Mouse (Mus musculus) gastrocnemius, adult 18-20 months (tissue): ENCODE measurements around the gene Eml4. TPM values are rescaled to one million over a fixed set of nuclear protein-coding genes. Genes with fewer than 3 reads are reported as not detected.

ENCODE experiments used
- DNase-seq: peaks from one replicate; pipeline ENCODE4 v3.0.0; 2021; ENCODE audit warnings: low spot score
- total RNA-seq, 2 experiments: library from RNA; stranded (reverse); gene quantifications; 2 replicates each; pipeline ENCODE4 v1.2.3; 2021

The Eml4 gene
- total RNA-seq, 2 experiments from 2014 or later: 1.8 to 2.1 TPM

DNA sequence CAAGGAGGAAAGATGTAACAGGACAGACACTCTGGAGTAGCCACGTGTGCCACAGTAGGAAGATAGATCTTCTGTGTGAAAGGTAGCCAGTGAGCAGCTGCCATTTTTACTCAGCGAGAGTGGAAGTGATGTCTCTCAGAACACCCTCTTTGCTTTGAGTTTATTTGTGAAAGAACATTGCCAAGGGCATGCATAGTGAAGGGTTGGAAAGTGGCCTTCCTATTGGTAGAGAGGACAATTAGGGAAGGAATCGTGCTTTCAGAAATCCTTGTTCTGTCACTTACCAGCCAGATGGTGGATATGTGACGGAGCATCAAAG lies 27.7 kb downstream of the Eml4 start:
- DNase-seq: no peak

DNA sequence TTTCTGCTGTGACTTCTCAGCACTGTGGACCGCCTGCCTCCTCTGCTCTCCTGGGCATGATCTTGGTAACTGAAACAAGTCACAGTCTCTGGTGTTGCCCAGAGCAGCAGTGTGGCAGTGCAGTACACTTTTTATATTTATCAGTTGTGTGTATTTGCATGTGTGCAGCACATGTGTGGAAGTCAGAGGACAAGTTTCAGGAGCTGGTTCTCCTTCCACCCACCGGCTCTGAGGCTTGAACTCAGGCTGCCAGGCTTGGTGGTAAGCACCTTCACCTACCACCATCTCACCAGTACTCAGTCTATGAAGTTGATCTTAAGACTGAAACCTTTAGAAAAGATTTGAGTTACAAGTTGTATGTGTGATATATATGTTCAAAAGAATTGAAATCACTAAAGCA lies 28.6 kb downstream of the Eml4 start:
- no peak for DNase-seq

DNA sequence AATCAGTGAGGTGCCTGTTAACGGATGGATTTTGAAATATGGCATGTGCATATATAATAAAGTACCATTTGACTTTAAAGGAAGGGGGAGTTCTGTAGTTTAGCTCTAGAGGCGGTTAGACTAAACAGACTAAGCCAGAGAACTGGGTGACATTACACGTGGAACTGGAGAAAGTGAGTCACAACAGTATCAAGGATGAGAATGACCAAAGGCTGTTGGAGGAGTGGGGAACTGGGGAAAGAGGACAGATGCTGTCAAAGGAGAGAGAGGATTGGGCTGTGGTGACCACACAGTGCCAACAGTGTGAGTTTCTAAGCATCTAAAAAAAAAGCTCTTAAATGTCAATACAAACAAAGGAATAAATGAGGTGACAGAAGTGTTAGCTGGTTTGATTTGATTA lies 29.1 kb downstream of the Eml4 start:
- DNase-seq: no peak

DNA sequence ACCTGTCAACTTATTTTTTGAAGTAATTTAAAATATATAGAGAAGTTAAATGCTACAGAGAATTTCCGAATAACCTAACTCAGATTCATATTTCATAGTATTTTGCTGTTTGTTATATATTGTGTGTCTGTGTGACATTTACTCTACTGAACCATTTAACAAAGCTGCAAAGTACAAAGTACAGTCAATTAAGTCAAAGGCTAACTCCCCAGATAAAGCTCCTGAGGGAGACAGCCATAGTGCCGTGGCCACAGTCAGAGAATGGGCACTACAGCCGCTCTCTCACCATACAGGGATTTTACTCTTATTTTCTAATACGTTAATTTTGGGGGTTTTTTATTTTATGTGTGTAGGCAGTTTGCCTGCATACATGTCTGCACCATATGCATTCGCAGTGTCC lies 32.0 kb downstream of the Eml4 start:
- DNase-seq: no peak

DNA sequence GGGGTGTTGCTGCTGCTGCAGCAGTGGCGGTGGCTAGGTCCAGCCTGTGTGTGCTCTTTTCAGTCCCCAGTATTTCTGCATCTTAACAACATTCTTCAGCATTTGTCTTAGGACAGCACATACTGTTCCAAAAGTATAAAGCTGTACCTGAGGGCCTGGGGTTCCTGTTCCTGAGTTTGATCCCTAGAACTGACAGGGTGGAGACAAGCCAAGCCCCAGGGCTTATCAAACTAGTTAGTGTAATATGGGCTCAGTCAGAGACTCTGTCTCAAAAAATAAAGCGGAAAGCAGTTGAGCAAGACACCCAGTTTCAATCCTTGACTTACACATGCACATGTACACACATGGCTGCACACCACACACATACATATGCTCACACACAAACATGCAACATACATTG lies 34.2 kb downstream of the Eml4 start:
- no peak for DNase-seq

DNA sequence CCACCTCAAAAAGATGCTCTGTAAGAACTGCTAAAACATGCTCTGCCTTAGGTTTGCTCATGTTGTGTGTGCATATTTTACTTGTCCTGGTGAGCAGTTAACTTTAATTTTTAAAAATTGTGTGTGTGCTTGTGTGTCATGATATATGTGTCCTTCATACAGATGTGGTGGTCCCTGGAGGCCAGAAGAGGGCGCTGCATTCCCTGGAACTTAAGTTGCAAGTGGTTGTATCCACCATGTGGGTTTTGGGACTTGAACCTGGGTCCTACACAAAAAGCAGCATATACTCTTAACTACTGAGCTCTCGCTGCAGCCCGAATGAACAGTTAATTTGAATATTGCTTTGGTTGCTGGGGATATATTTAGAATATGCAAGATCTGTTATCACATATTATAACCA lies 36.4 kb downstream of the Eml4 start:
- DNase-seq: no peak

DNA sequence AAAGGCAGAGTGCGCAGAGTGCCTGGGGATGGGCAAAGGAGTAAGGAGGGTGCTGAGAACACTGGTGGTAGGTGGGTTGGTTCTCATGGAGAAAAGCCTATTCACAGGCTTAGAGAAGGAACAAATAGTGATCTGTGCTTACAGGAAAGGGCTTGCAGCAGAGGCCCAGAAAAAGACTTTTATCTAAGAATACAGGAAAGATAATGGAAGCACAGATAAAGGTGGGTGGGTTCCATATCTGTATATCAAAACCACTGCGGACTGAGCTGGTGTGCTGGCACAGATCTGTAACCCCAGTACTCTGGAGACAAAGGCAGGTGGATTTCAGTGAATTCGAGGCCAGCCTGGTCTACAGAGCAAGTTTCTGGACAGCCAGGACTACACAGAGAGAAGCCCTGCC lies 43.3 kb downstream of the Eml4 start:
- no peak for DNase-seq

DNA sequence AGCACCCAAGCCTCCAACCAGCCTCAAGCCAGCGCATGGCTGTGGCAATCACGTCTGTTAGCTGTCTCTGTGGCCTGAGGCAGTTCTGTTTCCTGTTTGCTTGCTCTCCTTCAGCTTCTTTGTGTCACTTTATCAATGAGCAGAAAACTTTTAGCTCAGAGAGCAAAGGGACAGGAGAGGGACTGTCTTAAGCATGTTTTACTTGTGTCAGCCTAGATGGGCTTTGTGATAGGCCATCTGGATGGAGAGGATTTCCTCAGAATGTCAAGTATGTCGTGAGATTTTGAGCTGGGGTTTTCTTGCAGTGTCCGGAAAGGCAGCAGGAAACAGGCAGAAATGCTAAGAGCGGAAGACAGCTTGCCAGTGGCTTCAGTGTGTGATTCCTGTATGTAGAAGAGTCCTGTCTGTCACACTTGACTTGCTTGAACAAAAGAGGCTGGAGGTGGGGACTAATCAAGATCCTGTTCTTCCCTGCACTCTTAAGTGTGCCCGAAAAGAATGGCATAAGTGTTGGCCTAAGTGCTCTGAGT lies 46.9 kb downstream of the Eml4 start:
- DNase-seq: no peak

DNA sequence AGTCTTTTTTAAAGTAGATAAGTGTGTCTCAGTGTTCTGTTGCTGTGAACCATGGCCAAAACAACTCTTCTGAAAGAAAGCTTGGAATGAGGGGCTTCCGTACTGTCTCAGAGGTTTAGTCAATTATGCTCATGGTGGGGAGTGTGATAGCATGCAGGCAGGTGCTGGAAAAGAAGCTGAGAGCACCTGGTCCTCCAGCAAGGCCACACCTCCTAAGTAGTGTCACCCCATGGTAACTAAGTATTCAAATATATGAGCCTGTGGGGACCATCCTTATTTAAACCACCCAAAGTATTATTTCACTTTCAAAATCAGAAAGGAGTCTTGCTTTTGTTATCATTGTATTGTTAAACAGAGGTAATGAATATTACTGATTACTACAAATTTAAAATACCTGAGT lies 48.0 kb downstream of the Eml4 start:
- no peak for DNase-seq

DNA sequence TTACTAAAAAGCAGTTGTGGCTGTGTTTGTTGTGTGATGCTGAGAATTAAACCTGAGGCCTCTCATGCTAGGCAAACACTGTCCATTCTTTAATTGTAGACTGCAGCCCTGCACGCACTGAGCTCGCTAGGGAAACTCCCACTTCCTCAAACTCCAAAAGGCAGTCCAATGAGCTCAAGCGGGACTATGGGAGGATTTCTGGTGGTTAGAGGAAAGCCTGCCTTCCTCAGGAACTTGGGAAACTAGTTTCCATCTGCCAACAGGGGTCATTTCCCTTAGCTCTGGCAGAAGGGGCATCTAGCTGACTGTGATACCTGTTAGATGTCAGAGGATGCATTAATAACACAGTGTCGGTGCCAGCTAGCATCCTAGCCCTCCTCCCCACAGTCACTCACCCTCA lies 79.9 kb downstream of the Eml4 start:
- DNase-seq: no peak

DNA sequence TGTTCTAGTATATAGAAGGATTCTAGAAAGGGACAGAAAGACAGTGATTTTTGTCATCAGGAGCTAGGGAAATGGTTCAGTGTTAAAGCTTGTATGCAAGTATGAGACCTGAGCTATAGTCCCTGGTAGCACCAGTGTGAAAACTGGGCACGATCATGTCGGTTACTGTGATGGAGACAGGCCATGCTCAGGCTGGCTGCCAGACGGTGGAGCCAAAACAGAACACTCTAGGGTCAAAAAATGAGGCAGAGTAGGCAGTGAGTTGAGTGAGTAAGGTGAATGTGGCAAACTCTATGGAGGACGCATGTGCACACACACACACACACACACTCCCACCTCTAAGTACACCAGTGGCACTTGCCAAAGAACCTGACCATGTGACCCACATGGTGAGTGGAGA lies 92.7 kb downstream of the Eml4 start:
- DNase-seq: no peak

DNA sequence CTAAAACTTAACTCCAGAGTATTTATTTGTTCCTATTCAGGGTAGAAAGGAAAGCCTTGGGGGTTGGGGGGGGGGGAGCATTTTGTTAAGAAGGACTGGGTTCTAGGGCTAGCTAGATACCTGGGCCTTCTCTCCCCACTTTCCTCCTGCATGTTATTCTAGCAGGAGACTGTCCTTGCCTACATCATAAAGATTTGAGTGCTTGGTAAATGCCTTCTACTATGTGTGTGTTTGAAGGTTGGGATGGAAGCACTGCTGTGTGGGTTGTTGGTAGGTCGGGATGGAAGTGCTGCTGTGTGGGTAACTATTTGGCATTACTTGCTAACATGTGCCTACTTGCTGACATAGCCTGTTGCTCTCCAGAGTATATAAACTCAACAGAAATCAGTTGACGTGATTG lies 98.9 kb downstream of the Eml4 start:
- no peak for DNase-seq

DNA sequence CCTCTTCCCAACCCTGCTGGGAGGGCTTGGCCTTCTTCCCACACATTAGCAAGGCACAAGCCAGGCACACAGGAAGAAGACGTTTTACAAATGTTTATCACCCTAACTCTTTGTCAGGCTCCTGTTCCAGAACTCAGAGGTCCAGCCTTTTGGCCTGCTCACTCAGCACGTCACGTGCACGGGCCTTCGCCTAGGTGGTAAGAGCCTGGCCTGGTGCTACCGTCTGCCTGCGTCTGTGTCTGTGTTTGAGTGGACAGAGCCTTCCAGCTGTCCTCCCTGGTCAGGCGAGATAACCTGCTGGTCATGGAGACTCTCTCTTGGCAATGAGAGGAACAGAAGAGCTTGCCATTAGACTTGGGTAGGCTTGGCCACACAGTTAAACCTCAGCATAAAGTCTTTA lies 100.6 kb downstream of the Eml4 start:
- no peak for DNase-seq

DNA sequence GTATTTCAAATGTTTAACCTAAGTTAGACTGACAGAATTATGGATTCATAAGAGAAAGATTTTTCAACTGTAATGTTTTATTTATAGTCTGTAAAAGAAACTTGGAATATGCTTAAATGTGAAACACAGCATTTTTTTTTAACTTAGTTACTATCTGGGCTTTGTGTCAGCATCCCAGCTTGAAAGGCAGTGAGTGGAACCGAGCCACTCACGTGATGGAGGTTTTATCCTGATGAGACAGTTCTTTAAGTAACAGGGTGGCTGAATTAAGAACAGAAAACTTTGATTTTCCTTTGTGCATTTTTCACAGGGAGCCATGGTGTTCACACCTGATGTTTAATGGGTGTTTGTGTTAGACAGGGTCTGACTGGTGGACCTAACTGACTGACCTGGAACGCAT lies 101.1 kb downstream of the Eml4 start:
- DNase-seq: no peak

DNA sequence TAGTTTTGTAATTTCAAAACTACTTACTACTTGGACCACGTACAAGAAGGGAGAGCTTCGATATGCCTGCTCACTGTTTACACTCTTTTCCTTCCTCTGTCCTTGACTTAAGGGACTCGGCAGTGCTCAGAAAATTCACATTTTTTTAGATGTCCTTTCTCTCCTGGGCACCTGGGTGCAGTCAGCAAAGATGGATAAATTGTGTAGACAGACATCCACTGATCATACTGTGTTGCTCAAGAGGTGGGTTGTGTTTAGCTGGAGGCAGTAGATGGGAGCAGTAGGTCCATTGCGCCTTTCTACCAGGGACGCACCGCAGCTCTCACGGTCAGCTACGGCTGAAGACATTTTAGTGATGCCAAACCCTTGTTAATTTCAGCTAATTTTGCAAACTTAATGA lies 101.7 kb downstream of the Eml4 start:
- DNase-seq: no peak

DNA sequence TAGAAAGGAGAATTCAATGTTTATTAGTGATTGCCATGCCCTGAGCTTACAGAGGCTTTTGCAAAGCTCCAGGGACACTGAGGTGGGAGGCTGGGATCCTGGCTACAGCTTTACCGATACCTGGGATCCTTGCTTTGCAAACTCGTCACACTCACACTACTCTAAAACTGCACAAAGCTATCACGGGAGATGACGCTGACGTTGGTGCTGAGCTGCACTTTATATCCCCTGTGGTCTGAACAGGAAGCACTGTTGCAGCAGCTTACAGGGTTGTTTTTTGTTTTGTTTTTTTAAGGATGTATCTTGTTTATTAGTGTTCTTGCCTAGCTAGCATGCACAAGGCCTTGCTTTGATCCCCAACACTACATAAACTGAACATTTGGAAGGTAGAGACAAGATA lies 102.9 kb downstream of the Eml4 start:
- no peak for DNase-seq

DNA sequence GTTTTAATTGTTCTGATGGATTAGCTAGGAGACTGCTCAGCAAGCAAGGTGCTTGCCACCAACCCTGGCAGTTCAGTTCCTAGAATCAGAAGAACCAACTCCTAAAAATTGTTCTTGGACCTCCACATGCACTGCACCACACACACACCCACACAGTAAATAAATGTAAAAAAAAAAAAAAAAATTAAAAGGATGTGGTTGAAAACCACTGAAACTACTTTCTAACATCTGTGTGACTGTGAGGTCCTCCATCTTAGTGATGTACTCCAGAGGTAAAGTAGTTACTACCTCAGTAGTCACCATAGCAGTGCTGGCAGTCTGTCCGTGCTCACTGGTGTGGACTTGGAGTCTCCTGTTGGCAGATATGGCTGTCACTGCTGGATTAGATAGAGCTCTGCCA lies 106.5 kb downstream of the Eml4 start:
- no peak for DNase-seq

DNA sequence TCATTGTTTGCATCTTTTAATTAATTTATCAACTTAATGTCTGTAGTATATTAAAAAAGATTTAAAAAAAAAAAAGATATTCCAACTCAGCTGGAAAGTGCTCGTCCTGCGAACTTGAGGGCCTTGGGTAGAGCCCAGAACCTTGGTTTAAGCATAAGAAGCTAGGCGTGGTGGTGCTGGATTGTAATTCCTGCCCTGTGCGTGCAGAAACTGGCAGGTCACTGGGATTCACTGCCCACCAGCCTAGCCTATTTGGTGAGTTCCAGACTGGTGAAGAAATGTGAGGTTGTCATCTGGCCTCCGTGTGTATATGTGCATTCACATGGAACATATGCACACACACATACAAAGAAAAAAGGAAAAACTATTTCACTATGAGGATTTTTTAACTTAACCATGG lies 115.2 kb downstream of the Eml4 start:
- DNase-seq: no peak

DNA sequence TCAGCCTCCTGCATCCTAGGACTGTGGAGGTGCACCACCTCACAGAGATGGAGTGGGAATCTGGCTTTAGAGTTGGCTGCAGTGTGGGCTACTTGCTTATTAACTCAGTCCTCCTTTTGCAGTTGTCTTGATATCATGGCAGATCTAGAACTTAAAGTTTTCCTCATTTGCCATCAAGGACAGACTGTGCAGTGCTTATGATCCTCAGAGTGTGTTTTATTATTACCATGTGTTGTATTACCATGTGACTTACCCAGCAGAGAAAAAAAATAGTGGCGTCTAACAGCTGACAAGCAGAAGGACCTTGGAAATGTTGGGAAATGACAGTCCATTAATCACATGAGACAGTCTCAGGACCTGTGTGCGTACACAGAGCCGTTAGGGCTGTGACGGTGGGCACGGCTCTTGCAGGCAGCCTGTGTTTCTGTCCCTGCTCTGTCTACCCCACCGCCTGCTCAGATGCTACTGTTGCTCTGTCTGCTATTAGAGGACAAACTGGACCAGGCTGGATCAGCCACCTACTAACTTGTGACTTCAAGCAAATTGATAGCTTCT lies 116.0 kb downstream of the Eml4 start:
- no peak for DNase-seq

DNA sequence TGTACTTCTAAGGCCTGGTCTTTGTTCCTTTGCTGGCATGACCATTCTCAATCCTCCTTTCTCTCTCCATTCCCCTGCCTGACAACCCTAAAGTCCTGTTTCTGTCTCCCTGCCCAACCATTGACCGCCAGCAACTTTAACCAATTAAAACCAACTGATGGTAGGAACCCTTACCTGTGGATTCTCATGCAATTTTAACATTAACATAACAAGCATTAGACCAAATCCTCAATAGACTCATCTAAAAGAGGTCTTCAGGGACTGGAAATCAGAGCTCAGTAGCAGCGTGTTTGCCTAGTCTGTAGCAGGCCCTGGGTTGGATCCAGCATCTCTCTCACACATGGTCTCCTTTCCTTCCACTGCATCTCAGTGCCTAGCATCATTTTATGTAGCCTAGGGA lies 118.9 kb downstream of the Eml4 start:
- DNase-seq: no peak

DNA sequence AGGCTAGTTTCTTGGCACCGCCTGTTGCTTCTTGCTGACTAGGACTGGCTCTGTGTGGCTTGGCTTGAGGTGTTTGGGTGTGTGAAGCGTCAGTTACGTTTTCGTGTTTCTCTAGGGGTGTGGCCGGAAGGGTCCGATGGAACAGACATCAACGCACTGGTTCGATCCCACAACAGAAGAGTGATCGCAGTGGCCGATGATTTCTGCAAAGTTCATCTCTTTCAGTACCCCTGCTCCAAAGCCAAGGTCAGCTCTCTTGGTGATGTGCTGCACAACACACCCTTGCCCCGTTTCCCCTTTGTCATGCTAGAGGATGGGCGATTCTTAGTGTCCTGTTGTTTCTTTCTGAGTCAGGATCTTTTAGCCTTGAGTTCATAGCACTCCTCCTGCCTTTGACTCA lies 126.4 kb downstream of the Eml4 start:
- no peak for DNase-seq

DNA sequence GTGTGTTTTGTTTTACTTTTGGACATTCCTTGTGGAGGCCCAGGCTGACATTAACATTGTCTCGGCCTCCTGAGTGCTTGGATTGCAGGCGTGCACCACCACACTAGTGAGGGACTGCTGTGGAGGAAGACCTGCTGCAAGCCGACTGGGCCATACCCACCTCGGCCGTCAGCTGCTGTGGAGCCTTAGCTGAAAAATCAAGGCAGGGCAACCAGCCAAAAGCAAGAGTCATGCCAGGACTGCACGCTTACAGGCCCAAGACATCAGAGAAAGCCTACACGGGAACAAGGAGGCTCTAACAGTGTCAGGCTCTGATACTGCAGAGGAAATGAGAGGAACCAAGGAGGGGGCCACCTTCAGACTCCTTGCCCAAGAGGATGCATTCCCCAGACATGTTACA lies 130.8 kb downstream of the Eml4 start:
- no peak for DNase-seq

DNA sequence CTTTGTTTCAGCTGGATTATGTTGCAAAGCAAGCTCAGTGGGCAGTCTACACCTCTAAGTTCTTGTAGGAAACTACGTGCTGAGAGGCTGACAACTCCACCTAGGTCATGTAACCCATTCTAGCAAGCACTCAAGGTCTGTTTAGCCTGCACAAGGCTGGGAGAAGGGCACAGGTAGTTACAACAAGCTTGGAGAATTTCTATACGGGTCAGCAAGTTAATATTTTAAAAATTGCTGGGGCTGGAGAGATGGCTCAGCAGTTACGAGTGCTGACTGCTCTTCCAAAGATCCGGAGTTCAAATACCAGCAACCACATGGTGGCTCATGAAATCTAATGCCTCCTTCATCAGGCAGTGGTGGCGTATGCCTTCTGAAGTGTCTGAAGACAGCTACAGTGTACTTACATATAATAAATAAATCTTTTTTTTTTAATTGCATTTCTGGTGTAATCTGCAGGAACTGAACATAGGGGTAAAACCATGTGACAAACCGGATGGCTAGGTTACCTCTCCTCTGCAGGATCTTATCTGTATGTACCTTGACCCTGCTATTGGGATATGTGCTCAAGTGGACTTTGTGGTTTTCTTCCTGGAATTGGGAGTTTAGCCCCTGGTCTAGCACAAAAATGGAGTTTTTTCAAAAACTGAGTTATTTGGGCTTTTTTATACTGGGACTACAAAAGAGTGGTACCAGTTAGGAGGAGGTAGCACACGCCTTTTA lies 132.2 kb downstream of the Eml4 start:
- no peak for DNase-seq

DNA sequence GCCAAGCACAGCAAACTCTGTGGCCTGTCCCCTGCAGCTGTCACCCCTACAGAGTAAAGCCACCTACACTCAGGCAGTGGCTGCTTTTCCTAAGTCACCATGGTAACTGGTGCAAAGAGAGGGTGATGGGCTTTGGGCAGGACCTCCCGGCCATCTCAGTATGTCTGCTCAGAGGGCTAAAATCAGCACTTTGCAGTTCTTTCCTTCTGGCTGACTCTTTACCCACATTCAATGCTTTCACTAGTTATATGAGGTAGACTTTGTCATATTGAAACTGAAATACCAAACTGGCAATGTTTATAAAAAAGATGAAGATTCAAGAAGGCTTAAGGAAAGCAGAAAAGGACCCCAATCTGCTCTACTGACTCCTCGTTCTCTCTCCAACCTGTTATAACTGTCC lies 133.1 kb downstream of the Eml4 start:
- no peak for DNase-seq
